ENCODE assay signal across 13 mouse cellular contexts in genomic region chr2:32387706-32388490, GRCm38 (mm10). TPM values are rescaled to one million over a fixed set of nuclear protein-coding genes. Genes with fewer than 3 reads are reported as not detected.
DNase-seq lines count a peak whose midpoint lies in the region; ATAC-seq and TF ChIP-seq lines count a peak whose summit lies in the region.
"Had no signal": no experiment of that assay in that cellular context is flagged by ENCODE, and none has a peak within 500 bp of the region (broad histone marks: within the 10 kb centered on the region; RNA-seq: fewer than 3 reads in every experiment).

Gene Lcn2, minus strand, starts transcription at chr2:32388252.

- peak within 1 kb of the TSS; percentile 32; the same call in 1 of the 2 replicates for H3K9ac ChIP-seq in embryonic facial prominence, embryonic 13.5 days
- peak within 1 kb of the TSS; percentile 1; the same call in 1 of the 2 replicates for H3K9ac ChIP-seq in liver, embryonic 15.5 days
- H3K9ac ChIP-seq in forebrain, postnatal 0 days: no peak within 1 kb of the TSS
- H3K9ac ChIP-seq: midbrain, embryonic 12.5 days had no signal

- no peak within 1 kb of the TSS for H3K4me2 ChIP-seq in embryonic facial prominence, embryonic 13.5 days
- H3K4me2 ChIP-seq in liver, embryonic 15.5 days: no peak within 1 kb of the TSS; the same call in 1 of the 2 replicates
- no peak within 1 kb of the TSS for H3K4me2 ChIP-seq in forebrain, postnatal 0 days (ENCODE audit: low read depth)
- H3K4me2 ChIP-seq: heart, embryonic 11.5 days; midbrain, embryonic 12.5 days had no signal

- peaks cover 7% of the 10 kb centered on the region; the same call in 1 of the 2 replicates for H3K4me1 ChIP-seq in embryonic facial prominence, embryonic 13.5 days
- peaks cover 20% of the 10 kb centered on the region for H3K4me1 ChIP-seq in liver, embryonic 15.5 days (replicated peaks)
- H3K4me1 ChIP-seq in forebrain, postnatal 0 days (ENCODE audit: insufficient read depth): no peaks in the 10 kb centered on the region
- H3K4me1 ChIP-seq: midbrain, embryonic 12.5 days had no signal

- H3K36me3 ChIP-seq in embryonic facial prominence, embryonic 13.5 days: no peaks in the 10 kb centered on the region
- no peaks in the 10 kb centered on the region for H3K36me3 ChIP-seq in liver, embryonic 15.5 days (replicated peaks)
- no peaks in the 10 kb centered on the region for H3K36me3 ChIP-seq in forebrain, postnatal 0 days (ENCODE audit: insufficient read depth)
- H3K36me3 ChIP-seq: midbrain, embryonic 12.5 days had no signal

- H3K27me3 ChIP-seq in embryonic facial prominence, embryonic 13.5 days: no peaks in the 10 kb centered on the region
- H3K27me3 ChIP-seq in liver, embryonic 15.5 days: peaks cover 35% of the 10 kb centered on the region
- H3K27me3 ChIP-seq in forebrain, postnatal 0 days (ENCODE audit: insufficient read depth, low read length): no peaks in the 10 kb centered on the region

- 64% methylated on average over 5 of the region's 5 CpGs for WGBS in embryonic facial prominence, embryonic 13.5 days
- 43% methylated on average over 5 of the region's 5 CpGs for whole genome bisulfite sequencing in liver, embryonic 15.5 days (ENCODE audit: insufficient replicate concordance)
- WGBS in forebrain, postnatal 0 days: 57% methylated on average over 5 of the region's 5 CpGs

- H3K27ac ChIP-seq in embryonic facial prominence, embryonic 13.5 days: no peak within 1 kb of the TSS
- peak within 1 kb of the TSS; percentile 38; the same call in 1 of the 2 replicates for H3K27ac ChIP-seq in liver, embryonic 15.5 days (replicated peaks)
- H3K27ac ChIP-seq in forebrain, postnatal 0 days (ENCODE audit: low read depth, low read length): no peak within 1 kb of the TSS
- H3K27ac ChIP-seq: midbrain, embryonic 12.5 days had no signal

- TF ChIP-seq CTCF in forebrain, postnatal 0 days (IDR thresholded peaks at IDR 0.05; ENCODE audit: low read depth): no peak

- H3K4me3 ChIP-seq in embryonic facial prominence, embryonic 13.5 days: no peak within 1 kb of the TSS
- H3K4me3 ChIP-seq in liver, embryonic 15.5 days (replicated peaks): peak within 1 kb of the TSS; percentile 24
- H3K4me3 ChIP-seq in forebrain, postnatal 0 days (ENCODE audit: low read depth, low read length): no peak within 1 kb of the TSS
- H3K4me3 ChIP-seq: midbrain, embryonic 12.5 days had no signal

- ATAC-seq in embryonic facial prominence, embryonic 13.5 days (ENCODE audit: insufficient number of reproducible peaks, insufficient read depth, low FRiP score, low TSS enrichment, low read depth): no peak
- ATAC-seq in liver, embryonic 15.5 days (ENCODE audit: insufficient read depth): peak; percentile 35
- peak; percentile 49 for ATAC-seq in megakaryocyte progenitor cell, adult 5-6 weeks (replicated peaks; ENCODE audit: poor library complexity)
- ATAC-seq in forebrain, postnatal 0 days: no peak
- ATAC-seq: forebrain, embryonic 14.5 days; hindbrain, embryonic 16.5 days had no signal

- peak; percentile 18 for DNase-seq in kidney, postnatal 14 days
- DNase-seq in kidney, postnatal 25 days: no peak
- DNase-seq in forebrain, postnatal 0 days: no peak
- DNase-seq in urinary bladder, postnatal 10 days (ENCODE audit: low spot score): no peak
- DNase-seq: cerebellum, postnatal 25 days; layer of hippocampus, postnatal 36 days had no signal

- no peaks in the 10 kb centered on the region for H3K9me3 ChIP-seq in embryonic facial prominence, embryonic 13.5 days
- no peaks in the 10 kb centered on the region for H3K9me3 ChIP-seq in liver, embryonic 15.5 days (replicated peaks)
- no peaks in the 10 kb centered on the region for H3K9me3 ChIP-seq in forebrain, postnatal 0 days (ENCODE audit: low read length)
- H3K9me3 ChIP-seq: midbrain, embryonic 12.5 days had no signal

RNA-seq across cellular contexts. Expression of gene Lcn2, which starts in this region (rescaled TPM):
- polyA plus RNA-seq in embryonic facial prominence, embryonic 13.5 days (2015; fragmentation: Nextera tagmentation; extraction: Ambion mirVana): 0.22 and 1.5 TPM in 2 replicates
- polyA plus RNA-seq in liver, embryonic 15.5 days (2015; fragmentation: Nextera tagmentation; extraction: Ambion mirVana): 185 and 214 TPM in 2 replicates
- total RNA-seq in megakaryocyte progenitor cell, adult 5-6 weeks (2015): 437 and 498 TPM in 2 replicates
- 53.7 and 107 TPM in 2 replicates for total RNA-seq in megakaryocyte progenitor cell, adult 5-6 weeks (2017)
- total RNA-seq in forebrain, postnatal 0 days (2014; rRNA removed): 0.54 and 1.2 TPM in 2 replicates
- 0.63 and 1.0 TPM in 2 replicates for polyA plus RNA-seq in forebrain, postnatal 0 days (2015; fragmentation: Nextera tagmentation; extraction: Ambion mirVana)

Comparison
In these comparisons a context has a peak if more than half of its experiments do, and no peak if none do; other contexts are left out.
1. RNA of gene Lcn2 (total RNA-seq): 53.7 to 498 TPM in megakaryocyte progenitor cell, adult 5-6 weeks; 0.54 to 1.2 TPM in forebrain, postnatal 0 days; every median in the first group is over 10 times any median in the second.
2. RNA of gene Lcn2 (polyA plus RNA-seq): 185 to 214 TPM in liver, embryonic 15.5 days; 0.63 to 1.0 TPM in forebrain, postnatal 0 days and 0.22 to 1.5 TPM in embryonic facial prominence, embryonic 13.5 days; every median in the first group is over 10 times any median in the second.
3. ATAC-seq: peak in liver, embryonic 15.5 days (single experiment) and megakaryocyte progenitor cell, adult 5-6 weeks (single experiment); none in embryonic facial prominence, embryonic 13.5 days (single experiment) and forebrain, postnatal 0 days (single experiment).